Mouse (Mus musculus) lung, adult 2 months (tissue): ENCODE measurements around the gene Fam135a.
"Not testable (repeated sequence)": the region's sequence is repeated elsewhere in the genome, so short reads cannot be mapped to it uniquely, and the experiment has no call there.

Source experiments
- CTCF ChIP-seq: fragments of 200-500 bp; IDR thresholded peaks from 2 replicates; pipeline ENCODE4 v1.5.1; 2011; ENCODE audit warnings: mild to moderate bottlenecking, low read length, control low read depth; ENCODE audit not compliant: insufficient read depth
- POLR2A ChIP-seq: fragments of 200-500 bp; IDR thresholded peaks from 2 replicates; pipeline ENCODE4 v1.6.1; 2011; ENCODE audit warnings: low read depth, mild to moderate bottlenecking, control low read depth, low read length, borderline replicate concordance; ENCODE audit errors: extremely low read depth

DNA sequence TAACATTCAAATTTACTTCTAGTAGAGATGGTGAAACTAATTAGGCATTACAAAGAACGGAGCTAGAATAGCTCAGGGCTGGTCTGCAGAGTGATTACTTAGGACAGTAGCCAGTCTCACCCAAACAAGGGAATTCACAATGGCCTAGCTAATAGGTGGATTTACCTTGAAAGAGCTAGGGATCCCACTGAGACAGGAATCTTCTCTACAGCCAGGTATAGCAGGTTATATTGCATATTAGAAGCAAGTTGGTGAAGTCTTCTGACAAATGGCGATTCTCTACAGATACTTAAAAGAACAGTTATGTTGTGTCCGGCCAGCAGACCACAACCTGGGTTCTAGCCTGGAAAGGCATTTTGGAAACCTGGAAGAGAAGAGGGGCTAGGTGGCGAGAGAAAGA, 129.0 kb downstream of the Fam135a start:
- TF ChIP-seq POLR2A, CTCF: not testable (repeated sequence)
